Mouse (Mus musculus) splenic B cell, adult 2 months (primary cell): ENCODE measurements around the gene Cse1l.
A peak's percentile ranks its signal among the peaks of the same experiment; 100 is the strongest.

Experiments
- DNase-seq: peaks from one replicate; pipeline ENCODE4 v3.0.0-alpha.2; 2011; ENCODE audit warnings: low read depth, low spot score
- H3K27me3 ChIP-seq: 2 replicates; pipeline ENCODE4 v1.6.1; 2012; ENCODE audit warnings: mild to moderate bottlenecking, low read length, moderate library complexity, mixed read lengths; ENCODE audit not compliant: control insufficient read depth, poor library complexity, insufficient read depth, severe bottlenecking
- H3K36me3 ChIP-seq: 2 replicates; pipeline ENCODE4 v1.6.1; 2012; ENCODE audit warnings: mild to moderate bottlenecking, low read length, moderate library complexity, mixed read lengths; ENCODE audit not compliant: control insufficient read depth, poor library complexity, insufficient read depth, severe bottlenecking

Gene Cse1l

DNA sequence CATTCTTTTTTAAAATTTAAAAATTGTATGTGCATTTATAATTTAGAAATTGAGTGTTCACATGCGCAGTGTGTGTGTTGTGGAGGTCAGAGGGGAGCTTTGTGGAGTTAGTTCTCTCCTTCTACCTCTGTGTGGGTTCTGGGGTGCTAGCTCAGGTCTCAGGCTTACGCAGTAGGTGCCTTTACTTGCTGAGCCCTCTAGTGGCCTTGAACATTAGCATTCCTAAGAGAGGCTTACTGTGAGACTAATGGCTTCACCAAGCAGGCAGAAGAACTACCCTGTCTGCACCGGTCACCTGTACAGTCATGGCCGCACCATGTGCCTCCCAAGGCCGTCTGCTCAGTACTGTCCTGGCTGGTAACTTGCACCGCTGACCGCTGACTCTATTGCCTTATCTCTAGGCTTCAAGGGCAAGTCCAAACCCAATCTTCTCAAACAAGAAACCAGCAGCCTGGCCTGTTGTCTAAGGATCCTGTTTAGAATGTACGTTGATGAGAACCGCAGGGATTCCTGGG, 14.4 kb upstream of the Cse1l start:
- Histone ChIP-seq H3K36me3 (peaks cover 15% of the 10 kb centered on the region), H3K27me3 (no peaks in the 10 kb centered on the region)
- DNase-seq = peak; percentile 52

DNA sequence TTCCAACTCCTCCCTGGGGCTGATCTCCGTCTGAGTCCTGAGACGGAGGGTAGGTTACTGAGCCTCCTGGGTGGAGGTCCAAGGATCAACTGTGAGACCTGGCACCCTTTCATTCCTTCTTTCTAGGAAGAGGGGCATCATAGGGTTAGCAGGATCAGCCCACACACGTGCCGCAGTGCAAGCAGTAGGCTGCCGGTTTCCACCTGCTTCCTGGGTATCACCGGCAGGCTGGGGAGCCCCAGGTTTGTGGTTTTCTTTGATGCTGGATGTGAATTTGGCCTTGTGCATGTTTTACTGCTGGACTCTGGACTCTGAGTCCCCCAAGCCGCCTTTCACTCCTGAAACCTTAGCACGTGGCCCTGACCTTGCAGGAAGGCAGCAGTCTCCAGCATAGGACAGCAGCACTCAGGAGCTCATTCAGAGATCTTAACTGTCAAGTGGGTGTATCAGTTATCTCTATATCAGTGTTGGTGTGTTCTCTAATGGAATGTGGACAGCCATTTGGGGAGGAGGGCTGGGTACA, 13.6 kb upstream of the Cse1l start:
- DNase-seq = no peak
- H3K36me3 ChIP-seq = peaks cover 15% of the 10 kb centered on the region
- H3K27me3 ChIP-seq = no peaks in the 10 kb centered on the region

DNA sequence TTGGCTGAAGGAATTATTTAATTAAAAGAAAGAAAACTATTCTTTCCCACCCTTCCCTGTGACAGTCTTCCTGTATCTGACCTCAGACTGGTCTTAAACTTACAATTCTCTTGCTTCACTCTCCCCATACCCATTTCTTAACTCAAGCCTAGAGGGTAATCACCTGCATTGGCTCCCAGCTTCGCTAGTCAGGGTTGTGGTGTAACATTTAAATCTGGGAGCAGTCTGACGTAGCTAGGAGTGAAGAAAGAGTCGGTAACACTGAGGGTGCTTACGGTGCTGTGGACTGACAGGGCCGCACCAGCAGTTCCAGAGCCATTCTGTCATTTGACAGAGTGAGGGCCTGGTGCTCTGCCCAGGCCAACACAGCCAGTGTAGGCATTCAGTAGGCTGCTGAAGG, 12.8 kb upstream of the Cse1l start:
- Histone ChIP-seq H3K27me3 (no peaks in the 10 kb centered on the region), H3K36me3 (peaks cover 12% of the 10 kb centered on the region)
- no peak for DNase-seq

DNA sequence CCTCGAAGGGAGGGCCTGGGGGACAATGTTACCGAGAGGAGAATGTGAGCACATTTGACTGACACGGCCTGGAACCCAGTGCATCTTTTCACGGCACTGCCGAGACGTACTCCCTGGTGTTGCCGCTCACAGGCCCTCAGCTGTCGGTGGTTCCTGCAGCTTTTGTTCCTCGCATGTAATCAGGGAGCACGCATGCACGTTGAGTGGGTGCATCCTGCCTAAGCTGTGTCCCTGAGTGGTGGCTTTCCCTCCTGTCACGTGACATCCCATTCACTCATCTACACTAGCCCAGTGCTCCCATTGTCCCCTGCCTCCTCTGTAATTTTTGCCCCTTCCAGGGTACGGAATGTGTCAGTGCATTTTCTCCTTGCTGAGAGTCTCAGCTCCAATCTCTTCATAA, 9.5 kb upstream of the Cse1l start:
- H3K36me3 ChIP-seq = peaks cover 10% of the 10 kb centered on the region; the same call in 1 of the 2 replicates
- H3K27me3 ChIP-seq = no peaks in the 10 kb centered on the region
- no peak for DNase-seq

DNA sequence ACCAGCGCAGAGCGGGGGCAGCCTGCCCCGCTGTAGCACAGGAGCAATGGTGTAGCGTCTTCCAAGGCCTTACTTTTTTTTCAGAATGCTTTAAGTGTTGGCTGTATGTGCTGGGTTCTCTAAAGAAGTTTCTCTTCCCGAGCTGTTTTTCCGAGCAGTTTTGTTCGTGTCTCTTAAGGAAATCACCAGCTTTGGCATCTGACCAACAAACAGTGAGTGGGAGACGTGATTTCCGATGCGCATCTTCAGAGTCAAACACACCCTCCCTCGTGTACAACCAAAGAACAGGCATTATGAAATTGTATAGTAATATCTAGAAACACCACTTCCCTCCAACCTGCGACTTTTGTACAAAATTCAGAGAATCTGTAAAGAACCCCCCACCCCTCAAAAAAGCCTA, 8.9 kb upstream of the Cse1l start:
- H3K36me3 ChIP-seq = peaks cover 8% of the 10 kb centered on the region; the same call in 1 of the 2 replicates
- no peak for DNase-seq

DNA sequence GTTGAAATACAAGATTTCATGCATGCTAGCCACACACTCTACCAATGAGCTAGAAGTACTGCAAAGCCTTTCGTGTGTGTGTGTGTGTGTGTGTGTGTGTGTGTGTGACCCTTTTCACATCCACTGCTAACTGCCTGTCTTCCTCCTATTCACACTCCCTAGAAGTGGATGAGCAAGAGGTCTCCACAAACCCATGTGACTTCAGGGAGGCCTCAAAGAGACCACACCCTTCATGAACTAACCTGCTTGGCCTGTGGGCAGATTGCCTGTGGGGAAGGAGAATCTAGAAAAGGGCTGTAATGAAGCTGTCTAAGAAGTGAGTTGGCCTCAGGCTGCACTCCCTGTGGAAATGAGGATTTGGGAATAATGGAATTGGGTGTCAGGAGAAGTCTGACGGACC, 6.7 kb upstream of the Cse1l start:
- Histone ChIP-seq H3K27me3 (no peaks in the 10 kb centered on the region), H3K36me3 (no peaks in the 10 kb centered on the region)
- DNase-seq = no peak

More for the DNA sequence above, 8.9 kb upstream of the Cse1l start:
- H3K27me3 ChIP-seq = no peaks in the 10 kb centered on the region

DNA sequence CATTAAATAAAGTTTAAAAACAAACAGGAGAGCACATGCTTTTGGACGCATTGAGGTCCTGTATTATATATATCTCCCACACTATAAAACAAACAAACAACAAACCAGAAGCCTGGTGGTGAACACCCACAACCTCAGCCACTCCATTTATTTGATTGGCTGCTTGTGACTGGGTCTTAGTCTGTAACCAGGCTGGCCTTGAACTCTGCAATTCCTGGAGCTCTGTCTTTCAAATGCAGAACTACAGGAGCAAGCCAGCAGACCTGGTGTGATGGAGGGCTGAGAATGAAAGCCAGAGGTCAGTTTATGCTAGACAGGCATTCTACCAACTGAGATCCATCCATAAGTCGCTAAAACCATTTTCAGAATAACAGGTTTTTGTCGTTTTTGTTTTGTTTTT, 6.1 kb upstream of the Cse1l start:
- Histone ChIP-seq H3K27me3 (no peaks in the 10 kb centered on the region), H3K36me3 (no peaks in the 10 kb centered on the region)
- no peak for DNase-seq

DNA sequence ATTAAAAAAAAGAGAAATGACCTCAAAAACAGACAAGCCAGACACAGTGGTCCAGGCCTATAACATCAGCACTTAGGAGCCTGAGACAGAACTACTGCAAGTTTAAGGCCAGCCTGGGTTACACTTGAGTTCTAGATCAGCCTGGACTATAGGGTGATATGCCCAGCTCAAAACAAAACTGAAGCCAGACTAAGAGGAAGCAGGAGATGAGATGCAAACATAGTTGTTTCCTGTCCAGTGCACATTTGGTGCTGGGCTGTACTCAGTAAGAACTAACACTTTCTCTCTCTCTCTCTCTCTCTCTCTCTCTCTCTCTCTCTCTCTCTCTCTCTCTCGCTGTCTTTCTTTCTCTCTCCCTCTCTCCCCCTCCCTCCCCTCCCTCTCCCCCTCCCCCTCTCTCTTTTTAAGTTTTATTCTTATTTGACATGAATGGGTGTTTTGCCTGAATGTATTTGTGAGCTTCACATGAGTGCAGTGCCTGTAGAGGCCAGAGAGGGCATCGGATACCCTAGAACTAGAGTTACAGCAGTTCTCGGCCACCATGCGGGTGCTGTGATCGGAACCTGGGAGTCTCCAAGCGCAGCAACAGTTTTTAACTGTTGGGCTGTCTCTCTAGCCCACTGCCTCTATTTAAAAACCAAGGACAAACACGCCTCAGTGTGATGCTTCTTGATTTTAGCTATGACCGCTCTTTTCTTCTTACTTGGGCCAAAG, 4.9 kb upstream of the Cse1l start:
- Histone ChIP-seq H3K36me3 (no peaks in the 10 kb centered on the region), H3K27me3 (no peaks in the 10 kb centered on the region)
- peak; percentile 76 for DNase-seq

DNA sequence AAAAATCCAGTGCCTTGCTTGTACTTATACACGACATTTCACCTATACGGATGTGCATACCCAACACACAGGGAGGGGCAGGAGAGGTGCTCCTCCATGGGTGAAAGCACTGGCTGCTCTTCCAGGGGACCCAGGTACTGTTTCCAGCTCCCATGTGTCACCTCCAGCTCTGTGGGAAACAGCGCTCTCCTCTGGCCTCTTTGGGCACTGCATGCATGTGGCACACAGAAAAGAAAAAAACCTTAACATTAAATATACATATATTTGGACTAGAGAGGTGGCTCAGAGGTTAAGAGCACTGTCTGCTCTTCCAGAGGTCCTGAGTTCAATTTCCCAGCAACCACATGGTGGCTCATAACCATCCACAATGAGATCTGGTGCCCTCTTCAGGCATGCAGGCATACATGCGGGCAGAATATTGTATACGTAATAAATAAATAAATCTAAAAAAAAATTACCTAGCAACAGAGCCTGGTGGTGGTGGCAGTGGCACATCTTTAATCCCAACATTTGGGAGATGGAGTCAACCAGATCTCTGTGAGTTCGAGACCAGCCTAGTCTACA, 2.0 kb upstream of the Cse1l start:
- peak; percentile 31 for DNase-seq
- Histone ChIP-seq H3K36me3 (no peaks in the 10 kb centered on the region), H3K27me3 (no peaks in the 10 kb centered on the region)

DNA sequence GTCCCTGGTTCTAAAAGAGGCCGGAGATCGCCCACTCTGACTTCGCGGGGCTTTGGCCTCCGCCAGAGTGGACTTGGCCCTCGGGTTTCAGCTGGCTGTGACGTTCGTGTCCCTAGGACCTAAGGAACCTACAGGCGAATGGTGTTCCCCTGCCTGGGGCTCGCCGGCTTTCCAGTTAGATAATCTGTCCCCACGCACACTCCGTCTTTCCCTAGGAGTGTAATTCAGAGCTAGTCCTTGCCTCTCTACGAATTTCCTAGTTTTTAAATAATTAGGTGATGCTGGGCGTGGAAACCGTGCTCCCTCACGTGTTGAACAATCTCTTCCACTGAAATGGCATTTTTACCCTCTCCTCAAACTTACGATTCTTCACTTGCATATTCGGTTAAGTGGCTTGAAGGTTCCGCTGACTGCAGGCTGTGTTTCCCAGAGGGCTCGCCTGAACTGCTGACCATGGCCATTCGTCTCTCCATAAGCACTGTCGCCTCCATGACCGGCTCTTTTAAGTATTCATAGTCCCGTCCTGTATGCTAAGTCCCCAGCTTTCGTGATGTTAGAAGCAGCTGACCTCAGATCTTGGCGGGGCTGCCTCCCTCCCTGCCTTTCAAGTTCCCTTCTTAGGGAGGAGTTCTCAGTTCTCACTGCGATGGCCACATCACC, 813 bp downstream of the Cse1l start:
- H3K36me3 ChIP-seq = no peaks in the 10 kb centered on the region
- peak; percentile 58 for DNase-seq
- H3K27me3 ChIP-seq = no peaks in the 10 kb centered on the region

DNA sequence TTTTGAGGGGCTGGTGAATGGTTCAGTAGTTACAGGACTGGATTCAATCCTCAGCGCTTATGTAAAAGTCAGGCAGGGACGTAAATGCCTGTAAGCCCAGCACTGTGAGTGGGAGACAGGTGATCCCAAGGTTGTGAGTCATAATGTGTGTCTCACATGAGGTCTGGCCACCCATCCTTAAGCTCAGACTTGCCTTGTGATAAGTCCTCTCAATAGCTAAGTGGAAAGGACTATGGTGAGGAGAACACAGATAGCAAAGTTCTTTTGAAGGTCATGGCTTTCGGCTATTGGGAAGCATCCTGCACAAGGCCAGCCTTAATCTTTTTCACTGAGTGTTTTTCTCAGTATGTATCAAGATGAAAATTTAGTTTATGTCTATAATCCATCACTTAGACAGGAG, 3.9 kb downstream of the Cse1l start:
- no peaks in the 10 kb centered on the region for H3K27me3 ChIP-seq
- DNase-seq = no peak
- no peaks in the 10 kb centered on the region for H3K36me3 ChIP-seq

DNA sequence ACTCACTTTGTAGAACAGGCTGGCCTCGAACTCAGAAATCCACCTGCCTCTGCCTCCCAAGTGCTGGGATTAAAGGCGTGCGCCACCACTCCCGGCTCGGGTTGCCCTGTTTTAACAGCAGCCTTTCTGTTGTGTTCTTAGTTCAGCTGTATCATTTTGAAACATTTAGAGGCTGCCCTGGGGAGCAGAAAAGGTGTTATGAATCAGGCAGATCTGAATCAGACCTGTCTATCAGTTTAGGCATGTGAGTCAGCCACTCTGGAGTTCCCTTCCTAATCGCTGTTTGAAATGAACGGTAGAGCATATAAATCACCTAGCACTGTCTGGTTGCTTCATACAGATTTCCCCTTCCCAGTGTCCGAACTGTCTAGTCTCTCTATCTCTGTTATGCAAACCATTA, 4.7 kb downstream of the Cse1l start:
- Histone ChIP-seq H3K27me3 (no peaks in the 10 kb centered on the region), H3K36me3 (no peaks in the 10 kb centered on the region)
- no peak for DNase-seq

DNA sequence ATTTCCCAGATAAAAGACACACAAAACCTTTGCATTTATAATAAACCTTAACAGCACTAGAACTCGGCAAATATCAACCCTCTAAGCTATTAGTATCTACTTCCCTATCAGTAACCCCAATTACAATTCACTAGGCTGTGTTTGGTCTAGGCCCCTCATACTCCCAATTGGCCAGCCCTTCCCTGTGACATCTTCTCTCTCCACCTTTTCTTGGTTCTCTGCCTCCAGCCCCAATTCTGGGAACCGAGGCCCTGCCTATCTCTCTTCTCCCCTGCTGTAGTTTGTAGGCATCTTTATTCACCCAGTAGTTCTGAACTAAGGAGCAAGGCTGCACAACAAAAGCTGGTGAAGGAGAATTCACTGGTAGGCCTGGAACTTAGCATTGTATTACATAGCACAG, 18.1 kb downstream of the Cse1l start:
- Histone ChIP-seq H3K27me3 (no peaks in the 10 kb centered on the region), H3K36me3 (peaks cover 24% of the 10 kb centered on the region)
- no peak for DNase-seq

DNA sequence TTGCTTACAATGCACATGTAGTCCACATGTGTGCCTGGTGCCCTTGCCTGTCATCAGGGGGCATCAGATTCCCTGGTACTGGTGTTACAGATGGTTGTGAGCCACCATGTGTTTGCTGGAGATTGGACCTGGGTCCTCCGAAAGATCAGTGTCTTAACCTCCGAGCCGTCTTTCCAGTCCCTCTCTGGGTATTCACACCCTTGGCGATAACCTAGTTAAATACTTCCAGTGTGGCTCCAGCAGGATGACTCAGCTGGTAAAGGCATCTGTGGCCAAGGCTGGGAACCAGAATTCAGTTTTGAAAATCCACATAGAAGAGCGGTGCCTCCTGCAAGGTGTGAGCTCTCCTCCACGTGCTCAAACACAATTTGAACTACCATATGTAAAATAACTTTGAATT, 28.1 kb downstream of the Cse1l start:
- DNase-seq = no peak
- H3K27me3 ChIP-seq = no peaks in the 10 kb centered on the region
- H3K36me3 ChIP-seq = peaks cover 25% of the 10 kb centered on the region; the same call in 1 of the 2 replicates

DNA sequence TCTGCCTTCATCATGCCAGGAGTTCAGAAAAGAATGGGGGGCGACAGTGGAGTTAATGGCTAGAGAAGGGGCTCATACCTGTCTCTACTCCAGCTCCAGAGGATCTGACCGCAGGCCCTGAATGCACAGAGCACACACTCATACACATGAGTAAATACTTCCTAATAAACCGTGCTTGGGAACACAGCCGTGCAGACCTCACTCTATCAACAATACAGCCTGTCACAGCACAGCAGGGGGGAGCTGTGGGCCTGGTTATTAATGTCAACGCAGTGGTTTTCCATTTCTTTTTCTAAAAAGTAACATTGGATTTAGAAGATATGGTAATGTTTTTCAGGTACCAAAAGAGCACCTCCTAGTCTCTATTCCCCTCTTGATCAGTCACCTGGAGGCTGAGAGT, 28.6 kb downstream of the Cse1l start:
- no peak for DNase-seq
- H3K27me3 ChIP-seq = no peaks in the 10 kb centered on the region
- H3K36me3 ChIP-seq = peaks cover 24% of the 10 kb centered on the region; the same call in 1 of the 2 replicates
